Mouse (Mus musculus) liver, adult 2 months (tissue): ENCODE data around the gene Slc6a18.

Experiments used
- CTCF ChIP-seq: fragments of 200-500 bp; IDR thresholded peaks from 2 replicates; pipeline ENCODE4 v1.5.1; 2011; ENCODE audit warnings: low read depth, low read length, control low read depth
- POLR2A ChIP-seq: fragments of 200-500 bp; IDR thresholded peaks from 2 replicates; pipeline ENCODE4 v1.6.1; 2011; ENCODE audit warnings: low read length, control low read depth; ENCODE audit not compliant: insufficient read depth; ENCODE audit errors: extremely low read depth

GRCm38 (mm10) chr13:73618406-73618805 lies 59.4 kb downstream of the Slc6a18 start:
- TF ChIP-seq CTCF (no peak), POLR2A (no peak)
